Mouse (Mus musculus) bone marrow macrophage, adult 2 months (primary cell): ENCODE measurements at regions not wholly inside any gene's neighbourhood (a gene's known extent, or its start where the extent isn't known, plus 50 kb on each side); places are given as distances from the start of the nearest gene placed in this dataset.

Experiments used
- CTCF ChIP-seq: IDR thresholded peaks from 2 replicates; pipeline ENCODE4 v1.5.1; 2012; ENCODE audit warnings: low read depth, mild to moderate bottlenecking, low read length, moderate library complexity
- POLR2A ChIP-seq: IDR thresholded peaks from 2 replicates; pipeline ENCODE4 v1.6.1; 2012; ENCODE audit warnings: mild to moderate bottlenecking, low read depth, low read length, borderline replicate concordance

- TF ChIP-seq POLR2A: no peak
- TF ChIP-seq CTCF: no peak
Measured at GRCm38 (mm10) chr9:100388393-100388792, 98.2 kb downstream of the Il20rb start.
